Mouse (Mus musculus) erythroid progenitor cell, adult 5-6 weeks (primary cell): ENCODE data around the gene Cwc22. TPM values are rescaled to one million over a fixed set of nuclear protein-coding genes. Genes with fewer than 3 reads are reported as not detected.

Source experiments
- ATAC-seq: replicated peaks from 2 replicates; pipeline ENCODE4 v1.8.0; 2016; ENCODE audit warnings: moderate number of reproducible peaks, mild to moderate bottlenecking, moderate TSS enrichment, inconsistent platforms; ENCODE audit not compliant: poor library complexity, low FRiP score, severe bottlenecking
- total RNA-seq, 2 experiments: library from RNA; stranded (forward) in 1 of 2; stranded (reverse) in 1 of 2; fragments of 150-400 nt in 1 of 2; fragments of 186-747, 209-891 nt in 1 of 2; gene quantifications; 2 replicates each; pipeline versions ENCODE4 v1.2.3 to v1.2.4; 2015 to 2017; ENCODE audit warnings: low replicate concordance in 2 of 2

Gene Cwc22
- total RNA-seq, 2 experiments from 2014 or later: 19.7 to 40.2 TPM

GRCm38 (mm10) chr2:77971361-77971760 lies 25.2 kb upstream of the Cwc22 start:
- no peak for ATAC-seq

GRCm38 (mm10) chr2:77970556-77970955 lies 24.4 kb upstream of the Cwc22 start:
- ATAC-seq: no peak

GRCm38 (mm10) chr2:77969956-77970355 lies 23.8 kb upstream of the Cwc22 start:
- ATAC-seq: no peak

GRCm38 (mm10) chr2:77962450-77963193 lies 16.4 kb upstream of the Cwc22 start:
- ATAC-seq: no peak

- ATAC-seq: no peak
Observed at GRCm38 (mm10) chr2:77961256-77961655, 15.1 kb upstream of the Cwc22 start.

GRCm38 (mm10) chr2:77960711-77961110 lies 14.5 kb upstream of the Cwc22 start:
- ATAC-seq: no peak

- no peak for ATAC-seq
Observed at GRCm38 (mm10) chr2:77959341-77959740, 13.2 kb upstream of the Cwc22 start.

GRCm38 (mm10) chr2:77951415-77951913 lies 5.3 kb upstream of the Cwc22 start:
- no peak for ATAC-seq

- ATAC-seq: no peak
Observed at GRCm38 (mm10) chr2:77950111-77950510, 3.9 kb upstream of the Cwc22 start.

- no peak for ATAC-seq
Observed at GRCm38 (mm10) chr2:77949521-77949920, 3.3 kb upstream of the Cwc22 start.

- no peak for ATAC-seq
Observed at GRCm38 (mm10) chr2:77948921-77949320, 2.7 kb upstream of the Cwc22 start.

GRCm38 (mm10) chr2:77948126-77948525 lies 2.0 kb upstream of the Cwc22 start:
- no peak for ATAC-seq

- ATAC-seq: no peak
Observed at GRCm38 (mm10) chr2:77947161-77947870, 1.1 kb upstream of the Cwc22 start.

GRCm38 (mm10) chr2:77944860-77945595 lies 1.1 kb downstream of the Cwc22 start:
- no peak for ATAC-seq

- no peak for ATAC-seq
Observed at GRCm38 (mm10) chr2:77944281-77944680, 1.9 kb downstream of the Cwc22 start.

- no peak for ATAC-seq
Observed at GRCm38 (mm10) chr2:77941944-77942343, 4.2 kb downstream of the Cwc22 start.

- ATAC-seq: no peak
Observed at GRCm38 (mm10) chr2:77938317-77938716, 7.9 kb downstream of the Cwc22 start.

GRCm38 (mm10) chr2:77937818-77938217 lies 8.4 kb downstream of the Cwc22 start:
- no peak for ATAC-seq

GRCm38 (mm10) chr2:77934138-77934537 lies 12.0 kb downstream of the Cwc22 start:
- ATAC-seq: no peak

- no peak for ATAC-seq
Observed at GRCm38 (mm10) chr2:77933630-77934029, 12.5 kb downstream of the Cwc22 start.
